Mouse (Mus musculus) heart, embryonic 16.5 days (tissue): ENCODE measurements around the gene Proser3. TPM values are rescaled to one million over a fixed set of nuclear protein-coding genes. Genes with fewer than 3 reads are reported as not detected.

Experiments used
- ATAC-seq: fragments of 200-750 bp; cut with Nextera tagmentation; replicated peaks from 2 replicates; pipeline ENCODE4 v1.8.0; 2017; ENCODE audit warnings: moderate number of reproducible peaks; ENCODE audit not compliant: insufficient read depth, low FRiP score; ENCODE audit errors: extremely low read depth
- H3K27ac ChIP-seq: fragments of 300-500 bp; sonication (generic); 2 replicates; pipeline ENCODE4 v1.5.1; 2014; ENCODE audit warnings: mild to moderate bottlenecking, low read length, control low read depth, moderate library complexity
- H3K27me3 ChIP-seq: fragments of 300-500 bp; sonication (generic); 2 replicates; pipeline ENCODE4 v1.6.1; 2014; ENCODE audit warnings: low read length, mixed read lengths; ENCODE audit not compliant: control insufficient read depth, insufficient read depth
- H3K36me3 ChIP-seq: fragments of 300-500 bp; sonication (generic); 2 replicates; pipeline ENCODE4 v1.6.1; 2014; ENCODE audit not compliant: control insufficient read depth, insufficient read depth
- H3K4me1 ChIP-seq: fragments of 300-500 bp; sonication (generic); 2 replicates; pipeline ENCODE4 v1.6.1; 2014; ENCODE audit warnings: low read length, mixed read lengths; ENCODE audit not compliant: control insufficient read depth, insufficient read depth
- H3K4me2 ChIP-seq: fragments of 300-500 bp; sonication (generic); 2 replicates; pipeline ENCODE4 v1.6.1; 2014; ENCODE audit warnings: low read depth, mild to moderate bottlenecking, control low read depth, low read length
- H3K4me3 ChIP-seq: fragments of 300-500 bp; sonication (generic); 2 replicates; pipeline ENCODE4 v1.5.1; 2014; ENCODE audit warnings: mild to moderate bottlenecking, control low read depth, low read length
- H3K9ac ChIP-seq: fragments of 300-500 bp; sonication (generic); 2 replicates; pipeline ENCODE4 v1.6.1; 2014; ENCODE audit warnings: low read length, control low read depth
- H3K9me3 ChIP-seq: fragments of 300-500 bp; sonication (generic); replicated peaks from 2 replicates; pipeline ENCODE4 v1.6.1; 2016; ENCODE audit warnings: low read length; ENCODE audit not compliant: control insufficient read depth
- WGBS: fragments of 180-500 bp; shearing (Covaris S2); extraction: QIAGEN DNeasy Blood & Tissue Kit; methylation state at CpG from one replicate; pipeline ENCODE4 v1.1.7; 2014; 5-methylcytosine and 5-hydroxymethylcytosine counted together
- polyA plus RNA-seq: library from polyadenylated mRNA; unstranded; fragments of >200 nt; fragmentation: Nextera tagmentation; extraction: Ambion mirVana; gene quantifications from 2 replicates; pipeline ENCODE4 v1.2.1, GENCODE M21; 2015

The Proser3 gene
- polyA plus RNA-seq, 1 experiment from 2014 or later, result 6.6 TPM

- Histone ChIP-seq H3K36me3 (peaks cover 60% of the 10 kb centered on the region), H3K9me3 (no peaks in the 10 kb centered on the region), H3K27ac (no peak overlapping the region), H3K4me2 (no peak overlapping the region), H3K27me3 (no peaks in the 10 kb centered on the region), H3K4me1 (peaks cover 10% of the 10 kb centered on the region), H3K9ac (no peak overlapping the region), H3K4me3 (no peak overlapping the region)
- no peak for ATAC-seq
- 92% methylated on average over 10 of the region's 10 CpGs for WGBS
Observed at GRCm38 (mm10) chr7:30584339-30584738, 32.2 kb upstream of the Proser3 start.

- Histone ChIP-seq H3K4me2 (no peak overlapping the region), H3K36me3 (peaks cover 87% of the 10 kb centered on the region), H3K27ac (no peak overlapping the region), H3K4me3 (no peak overlapping the region), H3K4me1 (no peaks in the 10 kb centered on the region), H3K9me3 (no peaks in the 10 kb centered on the region), H3K9ac (no peak overlapping the region), H3K27me3 (no peaks in the 10 kb centered on the region)
- no peak for ATAC-seq
- WGBS, result 93% methylated on average over 16 of the region's 16 CpGs
Observed at GRCm38 (mm10) chr7:30581547-30581946, 29.4 kb upstream of the Proser3 start.

GRCm38 (mm10) chr7:30579950-30580349 is 27.9 kb upstream of the Proser3 start:
- Histone ChIP-seq H3K4me2 (no peak overlapping the region), H3K4me3 (no peak overlapping the region), H3K9ac (no peak overlapping the region), H3K27ac (no peak overlapping the region), H3K9me3 (no peaks in the 10 kb centered on the region), H3K27me3 (no peaks in the 10 kb centered on the region), H3K36me3 (peaks cover 87% of the 10 kb centered on the region), H3K4me1 (no peaks in the 10 kb centered on the region)
- ATAC-seq, result no peak; the same call in 1 of the 2 replicates
- 89% methylated on average over 8 of the region's 8 CpGs for WGBS

GRCm38 (mm10) chr7:30572969-30573368 is 20.9 kb upstream of the Proser3 start:
- 0 out of 2 replicates have a peak overlapping the region, but pooled peaks have one; percentile 7 for H3K27ac ChIP-seq
- H3K4me1 ChIP-seq, result peaks cover 7% of the 10 kb centered on the region; the same call in 1 of the 2 replicates
- H3K36me3 ChIP-seq, result peaks cover 86% of the 10 kb centered on the region
- H3K27me3 ChIP-seq, result no peaks in the 10 kb centered on the region
- H3K4me3 ChIP-seq, result no peak overlapping the region
- no peak overlapping the region for H3K4me2 ChIP-seq
- WGBS, result 49% methylated on average over 2 of the region's 2 CpGs
- no peaks in the 10 kb centered on the region for H3K9me3 ChIP-seq
- peak; percentile 35 for ATAC-seq
- no peak overlapping the region for H3K9ac ChIP-seq

- Histone ChIP-seq H3K36me3 (peaks cover 84% of the 10 kb centered on the region), H3K9ac (no peak overlapping the region), H3K27ac (no peak overlapping the region), H3K27me3 (no peaks in the 10 kb centered on the region), H3K4me1 (peaks cover 7% of the 10 kb centered on the region; the same call in 1 of the 2 replicates), H3K4me3 (no peak overlapping the region), H3K4me2 (no peak overlapping the region), H3K9me3 (no peaks in the 10 kb centered on the region)
- ATAC-seq, result no peak
- WGBS, result 87% methylated on average over 5 of the region's 5 CpGs
Observed at GRCm38 (mm10) chr7:30572389-30572788, 20.3 kb upstream of the Proser3 start.

GRCm38 (mm10) chr7:30567555-30567954 is 15.5 kb upstream of the Proser3 start:
- Histone ChIP-seq H3K4me2 (no peak overlapping the region), H3K4me3 (no peak overlapping the region), H3K36me3 (peaks cover 58% of the 10 kb centered on the region), H3K27ac (no peak overlapping the region), H3K4me1 (peaks cover 6% of the 10 kb centered on the region), H3K9ac (no peak overlapping the region), H3K27me3 (no peaks in the 10 kb centered on the region), H3K9me3 (no peaks in the 10 kb centered on the region)
- ATAC-seq, result no peak
- 86% methylated on average over 11 of the region's 11 CpGs for WGBS

- 79% methylated on average over 9 of the region's 9 CpGs for WGBS
- no peaks in the 10 kb centered on the region for H3K9me3 ChIP-seq
- H3K4me2 ChIP-seq, result no peak overlapping the region
- H3K36me3 ChIP-seq, result peaks cover 47% of the 10 kb centered on the region
- H3K27ac ChIP-seq, result no peak overlapping the region
- H3K9ac ChIP-seq, result no peak overlapping the region
- H3K4me3 ChIP-seq, result no peak overlapping the region
- no peak for ATAC-seq
- no peaks in the 10 kb centered on the region for H3K27me3 ChIP-seq
- peaks cover 6% of the 10 kb centered on the region for H3K4me1 ChIP-seq
Observed at GRCm38 (mm10) chr7:30566033-30566432, 13.9 kb upstream of the Proser3 start.

GRCm38 (mm10) chr7:30564970-30565571 is 13.0 kb upstream of the Proser3 start, which contains the start of gene Igflr1:
Gene Igflr1 (plus strand): TSS chr7:30565427.
- 91% methylated on average over 12 of the region's 12 CpGs for WGBS
- peaks cover 39% of the 10 kb centered on the region for H3K36me3 ChIP-seq
- H3K4me1 ChIP-seq, result peaks cover 8% of the 10 kb centered on the region
- no peak within 1 kb of the TSS for H3K4me3 ChIP-seq
- no peak within 1 kb of the TSS for H3K9ac ChIP-seq
- no peak within 1 kb of the TSS for H3K27ac ChIP-seq
- no peaks in the 10 kb centered on the region for H3K27me3 ChIP-seq
- H3K4me2 ChIP-seq, result no peak within 1 kb of the TSS
- H3K9me3 ChIP-seq, result no peaks in the 10 kb centered on the region
- no peak for ATAC-seq

GRCm38 (mm10) chr7:30563906-30564280 is 11.8 kb upstream of the Proser3 start:
- peak overlapping the region; percentile 99 for H3K27ac ChIP-seq
- peak overlapping the region; percentile 92 for H3K9ac ChIP-seq
- peak overlapping the region; percentile 95 for H3K4me3 ChIP-seq
- no peaks in the 10 kb centered on the region for H3K9me3 ChIP-seq
- H3K4me1 ChIP-seq, result peaks cover 9% of the 10 kb centered on the region
- ATAC-seq, result no peak
- 21% methylated on average over 6 of the region's 6 CpGs for WGBS
- peak overlapping the region; percentile 79 for H3K4me2 ChIP-seq
- H3K27me3 ChIP-seq, result no peaks in the 10 kb centered on the region
- H3K36me3 ChIP-seq, result peaks cover 27% of the 10 kb centered on the region
